Mouse (Mus musculus): ENCODE measurements at regions not wholly inside any gene's neighbourhood (a gene's known extent, or its start where the extent isn't known, plus 50 kb on each side); places are given as distances from the start of the nearest gene placed in this dataset.
"Not testable (repeated sequence)": the region's sequence is repeated elsewhere in the genome, so short reads cannot be mapped to it uniquely, and the experiment has no call there.

DNA sequence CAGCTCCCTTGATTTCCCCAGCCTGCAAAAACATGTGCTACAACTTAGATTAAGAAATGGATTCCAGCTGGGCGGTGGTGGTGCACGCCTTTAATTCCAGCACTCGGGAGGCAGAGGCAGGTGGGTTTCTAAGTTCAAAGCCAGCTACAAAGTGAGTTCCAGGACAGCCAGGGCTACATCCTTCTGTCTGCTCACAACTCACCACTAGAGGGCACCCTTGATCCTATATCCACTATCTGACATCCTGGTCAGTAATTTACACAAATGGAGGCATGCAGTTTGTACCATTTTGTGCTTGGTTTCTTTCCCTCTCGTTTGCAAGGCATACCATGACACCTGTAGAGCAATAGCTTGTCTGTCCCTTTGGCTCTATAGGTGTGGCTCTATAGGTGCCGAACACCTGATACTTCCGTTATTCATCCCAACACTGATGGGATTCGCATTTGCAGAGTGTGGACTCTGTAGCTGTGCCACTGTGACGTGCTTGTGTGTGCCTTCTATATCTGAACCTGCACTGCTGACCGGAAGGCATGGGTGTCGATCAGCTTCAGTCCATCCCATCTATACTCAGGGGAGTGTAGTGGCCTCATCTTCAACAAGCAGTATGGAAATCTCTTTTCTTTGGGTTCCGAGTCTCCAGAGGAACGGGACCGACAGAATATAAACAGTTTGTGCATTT is 108.4 kb upstream of the Spata13 start:
- no peak for DNase-seq (ENCODE audit: low spot score in 2 of 2)

- DNase-seq (ENCODE audit: low spot score in 2 of 2), result no peak
Observed at GRCm38 (mm10) chr14:60525979-60526378, 107.8 kb upstream of the Spata13 start.

DNA sequence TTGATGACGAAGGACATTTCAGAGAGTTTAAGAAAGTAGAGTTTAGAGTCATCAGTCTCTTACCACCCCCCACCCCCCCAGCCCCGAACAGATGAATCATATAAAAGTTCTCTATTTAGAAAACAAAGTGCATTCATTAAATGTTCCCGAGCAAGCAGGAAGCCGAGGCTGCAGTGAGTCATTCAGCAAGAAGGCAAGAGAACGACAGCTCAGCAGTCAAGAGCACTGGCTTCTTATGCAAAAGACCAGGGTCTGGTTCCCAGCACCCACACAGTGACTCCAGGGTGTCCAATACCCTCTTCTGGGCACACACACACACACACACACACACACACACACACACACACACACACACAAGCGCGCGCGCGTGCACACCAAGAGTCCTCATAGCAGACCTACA is 107.0 kb upstream of the Spata13 start:
- DNase-seq (ENCODE audit: low spot score in 2 of 2), result no peak

GRCm38 (mm10) chr14:60527951-60528350 is 105.8 kb upstream of the Spata13 start:
- DNase-seq (ENCODE audit: low spot score in 2 of 2), result no peak

DNA sequence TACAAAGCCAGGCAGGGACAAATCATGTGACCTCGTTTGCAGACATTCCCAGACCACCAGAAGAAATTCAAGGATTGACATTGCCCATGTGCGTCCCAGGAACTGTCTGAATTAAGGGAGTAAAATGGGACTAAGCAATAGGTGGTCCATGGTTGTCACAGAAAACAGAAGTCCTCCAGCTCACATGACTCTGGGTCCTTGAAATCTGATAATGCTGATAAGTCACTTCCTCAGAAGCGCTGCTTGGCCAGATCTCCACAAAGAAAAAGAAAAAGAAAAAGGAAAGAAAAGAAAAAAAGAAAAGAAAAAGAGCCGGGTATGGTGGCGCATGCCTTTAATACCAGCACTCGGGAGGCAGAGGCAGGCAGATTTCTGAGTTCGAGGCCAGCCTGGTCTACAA is 105.3 kb upstream of the Spata13 start:
- no peak for DNase-seq (ENCODE audit: low spot score in 2 of 2)

- DNase-seq (ENCODE audit: low spot score in 2 of 2), result peak in 1 of 2 experiments; percentile 31
Observed at GRCm38 (mm10) chr14:60529022-60529421, 104.8 kb upstream of the Spata13 start.

GRCm38 (mm10) chr14:60529646-60530347 is 104.0 kb upstream of the Spata13 start:
- no peak for DNase-seq (ENCODE audit: low spot score in 2 of 2)

DNA sequence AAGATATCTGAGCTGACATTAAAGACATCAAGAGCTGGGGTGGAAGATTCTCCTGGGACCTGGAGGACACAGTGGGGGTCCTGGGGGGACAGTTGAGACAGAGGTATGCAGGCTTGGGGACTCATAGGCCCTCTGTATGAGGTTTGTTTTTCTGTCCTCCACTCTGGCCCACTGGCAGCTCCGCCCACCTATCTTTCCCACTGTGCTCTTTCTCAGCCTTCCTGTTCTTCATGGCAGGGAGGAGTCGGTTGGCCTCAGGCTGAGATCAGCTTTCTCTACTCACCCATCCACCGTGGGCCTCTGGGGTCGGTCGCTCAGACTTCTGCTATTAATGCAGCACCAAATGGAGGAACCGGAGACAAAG is 103.5 kb upstream of the Spata13 start:
- no peak for DNase-seq (ENCODE audit: low spot score in 2 of 2)

DNA sequence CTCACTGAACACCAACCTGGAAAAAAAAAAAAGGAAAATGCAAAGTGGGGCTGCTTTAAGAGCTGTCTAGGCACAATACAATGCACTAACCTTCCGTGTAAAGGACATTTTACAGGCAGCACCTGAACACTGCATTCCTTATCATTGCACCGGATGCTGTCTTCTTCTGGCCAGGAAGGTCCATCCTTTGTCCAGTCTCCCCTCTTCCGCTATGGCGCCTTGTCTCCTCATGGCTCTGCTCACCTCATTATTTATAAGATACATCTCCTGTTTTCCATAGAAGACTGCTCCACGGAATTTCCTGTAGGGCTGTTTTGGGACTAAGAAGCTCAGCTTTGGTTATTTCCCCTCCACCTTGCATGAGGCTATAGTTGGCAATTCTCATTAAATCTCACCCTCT is 102.8 kb upstream of the Spata13 start:
- no peak for DNase-seq (ENCODE audit: low spot score in 2 of 2)

DNA sequence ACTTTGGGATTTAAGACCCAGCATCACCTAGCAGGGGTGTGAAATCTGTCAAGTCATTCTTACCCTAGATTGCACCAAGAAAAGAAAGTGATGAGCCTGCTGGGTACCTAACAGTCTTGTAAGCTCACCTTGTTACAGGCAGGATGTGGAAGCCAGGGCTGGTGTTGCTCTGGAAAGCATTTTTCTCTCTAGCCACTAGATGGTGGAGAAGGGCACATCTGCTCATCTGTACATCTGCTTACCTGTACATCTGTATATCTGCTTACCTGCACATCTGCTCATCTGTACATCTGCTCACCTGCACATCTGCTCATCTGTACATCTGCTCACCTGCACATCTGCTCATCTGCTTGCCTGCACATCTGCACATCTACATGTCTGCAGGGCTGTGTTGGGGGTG is 102.0 kb upstream of the Spata13 start:
- DNase-seq (ENCODE audit: low spot score in 2 of 2), result no peak

DNA sequence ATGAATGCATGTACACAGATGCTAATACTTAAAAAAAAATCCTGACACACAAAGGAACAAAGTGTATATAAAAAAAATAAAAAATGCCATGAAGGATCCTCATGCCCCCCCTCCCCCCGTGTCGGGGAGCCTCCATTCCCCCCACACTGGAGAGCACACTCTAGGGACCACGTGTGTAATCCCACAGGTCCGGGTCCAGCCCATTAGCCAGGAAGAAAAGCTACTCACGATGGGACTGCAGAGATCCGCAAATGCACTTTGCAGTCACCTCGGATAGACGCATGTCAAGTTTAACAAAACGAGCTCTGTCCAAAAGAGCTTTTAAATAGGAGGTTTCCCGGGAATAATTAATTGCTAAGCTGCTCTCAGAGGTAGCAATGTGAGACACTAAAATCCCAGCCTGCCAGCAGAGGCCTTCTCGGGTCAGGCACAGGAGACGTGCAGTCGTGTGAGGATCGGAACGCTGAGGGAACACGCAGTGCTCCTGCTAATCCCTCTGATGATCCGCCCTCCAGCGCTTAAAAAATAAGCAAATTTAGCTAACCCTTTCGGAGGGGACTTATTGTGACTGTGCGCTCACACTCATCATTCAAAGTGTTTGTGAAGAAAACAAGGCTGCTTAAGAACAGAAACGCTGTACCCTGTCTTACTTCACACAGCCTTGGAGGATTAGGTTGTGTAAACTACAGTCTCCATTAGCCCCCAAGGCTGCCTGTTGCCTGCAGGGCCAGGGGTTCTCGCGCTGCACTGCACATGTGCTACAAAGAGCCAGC is 100.2 kb upstream of the Spata13 start:
- DNase-seq (ENCODE audit: low spot score in 2 of 2), result peak in 1 of 2 experiments; percentile 40

GRCm38 (mm10) chr14:60539040-60539439 is 94.8 kb upstream of the Spata13 start:
- no peak for DNase-seq (ENCODE audit: low spot score in 2 of 2)

DNA sequence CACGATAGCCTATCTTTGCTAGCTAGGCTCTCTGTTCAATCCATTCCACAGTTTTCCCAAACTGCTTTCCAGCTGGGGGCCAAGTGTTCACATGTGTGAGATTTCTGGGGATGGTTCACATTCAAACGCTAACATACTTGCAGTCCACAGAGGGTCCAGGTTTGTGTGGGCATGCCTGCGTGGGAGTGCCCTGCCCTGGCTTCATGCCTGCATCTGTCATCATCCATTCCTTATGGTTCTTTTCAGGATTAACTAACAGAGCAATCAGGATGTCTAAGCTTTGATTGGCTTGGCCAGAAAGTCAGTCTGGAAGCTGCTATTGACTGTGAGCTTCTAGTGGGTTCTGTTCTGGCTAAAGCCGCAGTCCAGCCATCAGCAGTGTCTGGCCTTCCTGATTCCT is 93.7 kb upstream of the Spata13 start:
- DNase-seq (ENCODE audit: low spot score in 2 of 2), result no peak

- no peak for DNase-seq (ENCODE audit: low spot score in 2 of 2)
Observed at GRCm38 (mm10) chr14:60541596-60541995, 92.2 kb upstream of the Spata13 start.

DNA sequence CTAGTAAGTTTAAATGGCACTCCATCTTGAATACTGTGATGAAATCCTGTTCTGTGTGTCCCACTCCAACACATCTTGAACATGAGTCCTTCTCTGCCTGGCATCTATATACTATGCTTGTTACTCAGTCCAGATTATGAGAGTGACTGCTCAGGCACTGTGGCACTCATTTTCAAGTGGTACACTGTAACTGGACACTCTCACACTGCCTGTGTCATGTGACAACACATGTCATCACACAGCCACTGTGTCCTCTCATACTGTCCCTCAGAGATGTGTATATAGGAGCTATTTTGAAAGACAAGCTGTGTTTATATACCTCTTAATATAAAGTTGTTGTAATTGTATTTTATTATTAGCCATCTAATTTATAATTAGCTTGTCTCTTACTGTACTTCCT is 89.0 kb upstream of the Spata13 start:
- DNase-seq (ENCODE audit: low spot score in 2 of 2), result no peak

DNA sequence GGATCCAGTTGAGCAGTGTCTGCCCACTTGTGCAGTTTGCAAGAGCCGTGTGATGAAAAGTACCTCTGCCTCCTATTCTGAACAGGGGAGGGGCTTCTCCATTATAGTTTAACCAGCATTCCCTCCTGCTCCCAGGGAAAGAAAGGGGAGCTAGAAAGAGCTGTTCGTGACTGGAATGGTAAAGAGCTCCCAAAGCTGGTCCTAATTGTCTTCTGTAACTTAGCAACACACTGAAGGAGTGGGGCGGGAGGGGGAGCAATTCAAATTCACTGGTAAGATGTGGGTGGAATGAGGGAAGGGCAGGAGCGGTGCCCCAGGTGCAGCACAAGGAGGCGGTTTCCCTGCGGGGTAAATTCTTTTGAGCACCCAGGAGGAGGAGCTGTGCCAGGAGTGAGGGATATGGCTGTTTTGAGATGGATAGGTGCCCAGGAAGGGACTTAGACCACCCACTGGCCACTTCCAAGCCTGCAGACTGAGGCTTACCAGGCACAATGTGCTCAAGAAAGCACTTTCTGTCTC is 79.5 kb upstream of the Spata13 start:
- DNase-seq (ENCODE audit: low spot score in 2 of 2), result no peak

DNA sequence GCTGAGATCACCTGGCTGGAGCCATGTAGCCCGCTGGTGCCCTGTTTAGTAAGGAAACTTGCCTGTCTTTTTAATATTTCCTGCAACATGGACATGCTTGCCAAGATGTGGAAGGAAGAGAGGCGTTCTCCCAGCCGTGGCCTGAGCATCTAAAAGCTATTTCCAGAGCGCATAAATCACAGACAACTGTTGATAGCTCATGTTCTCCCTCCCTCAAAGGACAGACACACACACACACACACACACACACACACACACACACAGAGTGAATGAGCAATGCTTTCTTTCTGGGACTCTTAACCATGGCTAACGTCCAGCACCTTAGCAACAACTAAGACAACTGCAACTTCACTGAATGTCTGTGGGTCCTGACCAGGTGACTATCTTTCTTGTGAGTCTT is 77.3 kb upstream of the Spata13 start:
- no peak for DNase-seq (ENCODE audit: low spot score in 2 of 2)

DNA sequence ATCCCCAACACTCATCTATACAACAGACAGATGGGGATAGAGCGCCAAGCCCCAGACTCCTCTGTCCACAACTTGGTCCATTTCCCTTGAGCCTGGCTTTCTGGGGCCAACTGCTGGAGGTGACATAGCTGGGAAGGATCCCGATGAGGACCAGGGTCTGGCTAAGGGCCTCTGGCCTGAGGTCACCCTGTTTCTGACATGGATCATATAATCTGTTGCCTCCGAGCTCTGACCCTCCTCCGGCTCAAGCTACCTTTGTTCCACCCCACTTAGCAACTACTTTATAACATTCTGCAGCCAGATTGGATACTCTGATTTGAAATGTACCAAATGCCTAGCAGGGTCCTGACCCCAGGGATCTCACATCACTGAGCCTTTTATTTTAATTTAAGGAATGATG is 76.8 kb upstream of the Spata13 start:
- DNase-seq (ENCODE audit: low spot score in 2 of 2), result no peak

- DNase-seq (ENCODE audit: low spot score in 2 of 2), result no peak
Observed at GRCm38 (mm10) chr14:60559376-60559775, 74.4 kb upstream of the Spata13 start.

- no peak for DNase-seq (ENCODE audit: low spot score in 2 of 2)
Observed at GRCm38 (mm10) chr14:60559826-60560529, 73.8 kb upstream of the Spata13 start.

GRCm38 (mm10) chr14:60576281-60576680 is 57.5 kb upstream of the Spata13 start:
- DNase-seq (ENCODE audit: low spot score in 2 of 2), result no peak

DNA sequence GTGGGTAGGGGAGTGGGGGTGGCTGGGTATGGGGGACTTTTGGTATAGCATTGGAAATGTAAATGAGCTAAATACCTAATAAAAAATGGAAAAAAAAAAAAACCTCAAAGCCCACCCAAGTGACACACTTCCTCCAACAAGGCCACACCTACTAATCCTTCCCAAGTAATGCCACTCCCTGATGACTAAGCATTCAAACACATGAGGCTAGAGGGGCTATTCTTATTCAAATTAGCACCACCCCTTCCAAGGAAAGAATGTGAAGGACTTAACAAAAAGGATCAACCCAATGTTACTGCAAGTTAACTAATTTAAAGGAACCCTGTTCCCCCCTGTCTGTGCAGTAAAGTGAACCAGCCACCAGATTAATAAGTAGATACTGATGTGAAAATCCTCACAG is 53.7 kb upstream of the Spata13 start:
- not testable (repeated sequence) for DNase-seq (ENCODE audit: low spot score in 2 of 2)

Measured in urinary bladder, postnatal 4 days (tissue).